Mouse (Mus musculus) testis, adult 2 months (tissue): ENCODE measurements around the gene Cct4. TPM values are rescaled to one million over a fixed set of nuclear protein-coding genes. Genes with fewer than 3 reads are reported as not detected.
A peak's percentile ranks its signal among the peaks of the same experiment; 100 is the strongest.

Source experiments
- H3K27ac ChIP-seq: fragments of 200-500 bp; 2 replicates; pipeline ENCODE4 v1.5.1; 2012; ENCODE audit warnings: low read depth, low read length; ENCODE audit not compliant: control insufficient read depth, insufficient read depth
- H3K27me3 ChIP-seq: fragments of 200-500 bp; 2 replicates; pipeline ENCODE4 v1.6.1; 2012; ENCODE audit warnings: mild to moderate bottlenecking, low read length, moderate library complexity; ENCODE audit not compliant: control insufficient read depth, insufficient read depth
- H3K36me3 ChIP-seq: fragments of 200-500 bp; 2 replicates; pipeline ENCODE4 v1.6.1; 2012; ENCODE audit warnings: mild to moderate bottlenecking, low read length; ENCODE audit not compliant: control insufficient read depth, insufficient read depth
- H3K4me1 ChIP-seq: fragments of 200-500 bp; 2 replicates; pipeline ENCODE4 v1.6.1; 2012; ENCODE audit warnings: low read length; ENCODE audit not compliant: control insufficient read depth, insufficient read depth
- H3K4me3 ChIP-seq: fragments of 200-500 bp; 2 replicates; pipeline ENCODE4 v1.5.1; 2012; ENCODE audit warnings: low read depth, mild to moderate bottlenecking, low read length, moderate library complexity, mixed read lengths; ENCODE audit not compliant: control insufficient read depth
- CTCF ChIP-seq: fragments of 200-500 bp; IDR thresholded peaks from 2 replicates; pipeline ENCODE4 v1.5.1; 2012; ENCODE audit warnings: low read depth, mild to moderate bottlenecking, inconsistent platforms, low read length, moderate library complexity; ENCODE audit not compliant: control insufficient read depth, insufficient read depth, insufficient replicate concordance
- POLR2A ChIP-seq: fragments of 200-500 bp; IDR thresholded peaks from 2 replicates; pipeline ENCODE4 v1.6.1; 2012; ENCODE audit warnings: low read depth, mild to moderate bottlenecking, inconsistent platforms, low read length, moderate library complexity; ENCODE audit not compliant: control insufficient read depth
- polyA plus RNA-seq: library from polyadenylated mRNA; depleted of rRNA; stranded (reverse); fragments of >200 nt; gene quantifications from 2 replicates; pipeline ENCODE4 v1.2.3, GENCODE M21; 2012

Gene Cct4
- polyA plus RNA-seq, 1 experiment = 193 TPM

GRCm38 (mm10) chr11:22985510-22985909 lies 4.8 kb upstream of the Cct4 start:
- Histone ChIP-seq H3K36me3 (no peaks in the 10 kb centered on the region), H3K4me3 (no peak overlapping the region), H3K4me1 (peaks cover 8% of the 10 kb centered on the region), H3K27ac (no peak overlapping the region), H3K27me3 (no peaks in the 10 kb centered on the region)
- TF ChIP-seq POLR2A = no peak
- no peak for TF ChIP-seq CTCF

- Histone ChIP-seq H3K4me3 (no peak overlapping the region), H3K36me3 (no peaks in the 10 kb centered on the region), H3K27me3 (no peaks in the 10 kb centered on the region), H3K27ac (no peak overlapping the region), H3K4me1 (peaks cover 3% of the 10 kb centered on the region; the same call in 1 of the 2 replicates)
- no peak for TF ChIP-seq CTCF
- TF ChIP-seq POLR2A = no peak
Observed at GRCm38 (mm10) chr11:22987357-22987756, 3.0 kb upstream of the Cct4 start.

GRCm38 (mm10) chr11:22989786-22990185 lies 533 bp upstream of the Cct4 start:
- H3K36me3 ChIP-seq = no peaks in the 10 kb centered on the region; the same call in none of the 2 replicates
- TF ChIP-seq CTCF (no peak), POLR2A (no peak)
- H3K27me3 ChIP-seq = no peaks in the 10 kb centered on the region
- no peak overlapping the region for H3K27ac ChIP-seq
- no peak overlapping the region; the same call in 1 of the 2 replicates for H3K4me3 ChIP-seq
- peaks cover 3% of the 10 kb centered on the region; the same call in 1 of the 2 replicates for H3K4me1 ChIP-seq

- no peaks in the 10 kb centered on the region; the same call in none of the 2 replicates for H3K36me3 ChIP-seq
- no peak for TF ChIP-seq POLR2A
- TF ChIP-seq CTCF = no peak
Observed at GRCm38 (mm10) chr11:22991218-22991835, 1.0 kb downstream of the Cct4 start.

GRCm38 (mm10) chr11:22994271-22994670 lies 4.0 kb downstream of the Cct4 start:
- Histone ChIP-seq H3K36me3 (no peaks in the 10 kb centered on the region; the same call in none of the 2 replicates), H3K27ac (no peak overlapping the region), H3K27me3 (no peaks in the 10 kb centered on the region), H3K4me1 (peaks cover 3% of the 10 kb centered on the region; the same call in 1 of the 2 replicates), H3K4me3 (no peak overlapping the region)
- TF ChIP-seq CTCF (no peak), POLR2A (no peak)

More at GRCm38 (mm10) chr11:22991218-22991835, 1.0 kb downstream of the Cct4 start:
- Histone ChIP-seq H3K27me3 (no peaks in the 10 kb centered on the region), H3K27ac (peak overlapping the region; percentile 9; the same call in 1 of the 2 replicates), H3K4me1 (peaks cover 3% of the 10 kb centered on the region; the same call in 1 of the 2 replicates), H3K4me3 (peak overlapping the region; percentile 98)

- no peak for TF ChIP-seq CTCF
- TF ChIP-seq POLR2A = no peak
- Histone ChIP-seq H3K27me3 (no peaks in the 10 kb centered on the region), H3K27ac (no peak overlapping the region), H3K4me1 (peaks cover 3% of the 10 kb centered on the region; the same call in 1 of the 2 replicates), H3K36me3 (no peaks in the 10 kb centered on the region; the same call in none of the 2 replicates), H3K4me3 (no peak overlapping the region)
Observed at GRCm38 (mm10) chr11:22995461-22995860, 5.1 kb downstream of the Cct4 start.

GRCm38 (mm10) chr11:22998308-22998707 lies 8.0 kb downstream of the Cct4 start:
- H3K4me3 ChIP-seq = no peak overlapping the region
- H3K36me3 ChIP-seq = no peaks in the 10 kb centered on the region; the same call in none of the 2 replicates
- H3K27me3 ChIP-seq = no peaks in the 10 kb centered on the region
- no peaks in the 10 kb centered on the region for H3K4me1 ChIP-seq
- TF ChIP-seq CTCF (no peak), POLR2A (no peak)
- no peak overlapping the region for H3K27ac ChIP-seq
